Mouse (Mus musculus) CD4-positive naive resting alpha-beta T cell, adult 57 days (primary cell): Measurements from ENCODE around the gene Msmo1. TPM values are rescaled to one million over a fixed set of nuclear protein-coding genes. Genes with fewer than 3 reads are reported as not detected.

ENCODE experiments used
- total RNA-seq: library from RNA; stranded (reverse); gene quantifications from one replicate; pipeline ENCODE4 v1.2.4, GENCODE M21; 2023

The Msmo1 gene
- total RNA-seq, result 44.9 TPM

DNA sequence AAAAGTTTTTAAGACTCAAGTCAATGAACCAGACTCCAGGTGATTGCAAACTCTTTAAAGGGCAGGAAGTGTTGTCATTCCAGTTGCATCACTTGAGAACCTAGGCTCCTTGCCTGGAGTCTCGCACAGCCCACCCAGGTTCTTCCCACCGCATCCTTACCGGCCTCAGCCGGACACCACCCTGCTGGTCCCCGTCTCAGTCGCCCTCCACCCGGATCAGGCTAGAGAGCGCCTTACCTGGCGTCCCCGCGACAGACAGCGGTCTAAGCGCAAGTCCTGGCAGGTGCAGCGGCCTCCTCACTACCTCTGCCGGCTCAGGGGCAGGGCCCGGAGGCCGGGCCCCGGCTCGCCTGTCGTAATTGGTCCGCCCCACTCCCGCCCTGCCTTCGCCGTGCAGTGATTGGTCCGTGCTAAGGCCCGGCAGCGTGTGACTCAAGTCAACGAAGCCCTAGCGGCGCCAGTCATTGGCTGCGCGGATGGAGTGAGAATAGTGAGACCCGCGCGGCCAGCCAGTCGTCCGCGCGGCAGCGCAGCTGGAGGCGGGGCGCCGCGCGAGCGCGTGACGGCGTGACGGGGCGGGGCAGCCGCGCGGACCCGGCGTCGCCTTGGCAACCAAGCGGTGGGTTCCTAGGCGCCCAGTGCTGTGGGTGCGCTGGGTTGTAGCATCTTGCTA lies at the start of gene Msmo1:
Gene Msmo1, minus strand, starts transcription at position 522 of the 673 bp plus-strand sequence.

DNA sequence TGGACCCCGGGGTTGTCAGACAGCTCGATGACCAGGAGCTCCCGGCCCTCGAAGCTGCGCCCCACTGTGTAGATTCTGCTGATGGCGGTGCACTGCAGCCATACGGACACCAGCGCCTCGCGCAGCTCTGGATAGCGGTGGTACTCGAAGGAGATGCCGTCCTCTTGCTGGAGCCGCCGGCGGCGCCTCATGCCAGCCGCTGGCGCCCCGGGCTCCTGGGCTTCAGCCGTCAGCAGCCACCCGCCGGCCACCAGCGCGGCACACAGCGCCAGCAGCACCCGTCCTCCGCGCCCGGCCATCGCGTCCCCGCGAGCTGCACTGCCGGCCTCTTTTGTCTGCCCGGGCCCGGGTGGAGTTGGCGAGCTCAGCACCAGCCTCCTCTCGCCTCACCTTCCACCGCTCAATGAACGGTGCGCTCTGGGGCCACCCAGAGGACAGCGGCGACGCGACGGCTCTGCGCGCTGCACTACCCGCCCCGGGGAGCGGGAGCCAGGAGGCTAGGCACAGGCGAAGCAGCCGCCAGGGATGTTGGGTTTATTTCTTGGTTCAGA lies 40.9 kb downstream of the Msmo1 start, which contains the start of gene Cpe:
Gene Cpe, minus strand, starts transcription at position 404 of the 551 bp plus-strand sequence.

Other genes with a start within 250 kb of the Msmo1 start
- 0.98 TPM for gene Cpe, start 40.7 kb downstream of the Msmo1 start, total RNA-seq
- gene Klhl2, start 116.2 kb upstream of the Msmo1 start, total RNA-seq, result 36.0 TPM
- 41.9 TPM for gene Tmem192, start 213.4 kb upstream of the Msmo1 start, total RNA-seq